Mouse (Mus musculus): Measurements from ENCODE around the gene Pigz. TPM values are rescaled to one million over a fixed set of nuclear protein-coding genes. Genes with fewer than 3 reads are reported as not detected.

Gene Pigz
- polyA plus RNA-seq, 1 experiment from 2014 or later: 1.4 TPM

DNA sequence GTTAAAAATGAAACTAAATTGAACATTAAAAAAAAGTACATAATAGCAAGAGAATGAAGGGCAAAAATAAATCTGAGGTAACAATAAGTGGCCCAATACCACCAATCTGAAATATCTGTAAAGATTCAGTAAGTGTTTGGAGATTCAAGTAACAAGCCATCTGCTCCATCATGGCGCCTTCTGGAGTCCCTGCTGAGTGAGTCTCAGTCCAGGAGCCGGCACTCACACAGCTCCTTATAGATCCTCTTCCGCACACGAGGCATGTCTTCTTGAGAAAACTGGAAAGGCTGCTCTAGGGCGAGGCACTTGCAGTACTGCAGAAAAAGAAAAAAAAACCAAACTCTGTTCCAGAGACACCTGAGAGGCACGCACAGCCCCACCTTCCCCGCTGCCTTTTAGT, 29.6 kb downstream of the Pigz start:
- H3K4me1 ChIP-seq (ENCODE audit: control insufficient read depth, insufficient read depth, low read length): no peaks in the 10 kb centered on the region
- no peak overlapping the region for H3K27ac ChIP-seq (ENCODE audit: low read length)
- H3K27me3 ChIP-seq (ENCODE audit: control insufficient read depth, insufficient read depth, low read length): no peaks in the 10 kb centered on the region
- no peak overlapping the region for H3K4me3 ChIP-seq (ENCODE audit: low read length)
- WGBS: 89% methylated on average over 7 of the region's 7 CpGs
- H3K4me2 ChIP-seq (ENCODE audit: low read depth, low read length): no peak overlapping the region
- peaks cover 30% of the 10 kb centered on the region for H3K36me3 ChIP-seq (ENCODE audit: control insufficient read depth, insufficient read depth)
- no peak overlapping the region for H3K9ac ChIP-seq (ENCODE audit: low read length)
- no peaks in the 10 kb centered on the region for H3K9me3 ChIP-seq (replicated peaks; ENCODE audit: control insufficient read depth, low read length)
- ATAC-seq (replicated peaks; ENCODE audit: extremely low read depth, insufficient read depth, low FRiP score): no peak

DNA sequence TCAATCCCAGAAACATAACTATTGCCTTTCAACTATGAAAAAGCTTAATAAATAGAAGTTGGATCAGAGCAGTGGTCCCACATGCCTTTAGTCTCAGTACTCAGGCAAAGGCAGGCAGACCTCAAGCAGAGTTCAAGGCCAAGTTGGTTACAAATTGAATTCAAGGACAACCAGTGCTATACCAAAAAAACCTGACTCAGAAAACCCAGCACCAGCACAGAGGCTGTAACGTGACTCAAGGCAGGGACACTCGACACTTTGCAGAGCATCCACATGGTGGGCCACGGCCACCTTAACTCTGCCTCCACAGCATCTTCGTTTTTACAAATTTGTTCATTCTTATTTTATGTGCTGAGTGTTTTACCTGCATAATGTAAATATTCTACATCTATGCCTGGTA, 41.6 kb downstream of the Pigz start:
- 89% methylated on average over 4 of the region's 4 CpGs for WGBS
- no peak overlapping the region for H3K9ac ChIP-seq (ENCODE audit: low read length)
- ATAC-seq (replicated peaks; ENCODE audit: extremely low read depth, insufficient read depth, low FRiP score): no peak
- no peaks in the 10 kb centered on the region for H3K4me1 ChIP-seq (ENCODE audit: control insufficient read depth, insufficient read depth, low read length)
- peaks cover 15% of the 10 kb centered on the region for H3K36me3 ChIP-seq (ENCODE audit: control insufficient read depth, insufficient read depth)
- no peaks in the 10 kb centered on the region for H3K27me3 ChIP-seq (ENCODE audit: control insufficient read depth, insufficient read depth, low read length)
- H3K4me3 ChIP-seq (ENCODE audit: low read length): no peak overlapping the region
- no peaks in the 10 kb centered on the region for H3K9me3 ChIP-seq (replicated peaks; ENCODE audit: control insufficient read depth, low read length)
- H3K4me2 ChIP-seq (ENCODE audit: low read depth, low read length): no peak overlapping the region
- no peak overlapping the region for H3K27ac ChIP-seq (ENCODE audit: low read length)

DNA sequence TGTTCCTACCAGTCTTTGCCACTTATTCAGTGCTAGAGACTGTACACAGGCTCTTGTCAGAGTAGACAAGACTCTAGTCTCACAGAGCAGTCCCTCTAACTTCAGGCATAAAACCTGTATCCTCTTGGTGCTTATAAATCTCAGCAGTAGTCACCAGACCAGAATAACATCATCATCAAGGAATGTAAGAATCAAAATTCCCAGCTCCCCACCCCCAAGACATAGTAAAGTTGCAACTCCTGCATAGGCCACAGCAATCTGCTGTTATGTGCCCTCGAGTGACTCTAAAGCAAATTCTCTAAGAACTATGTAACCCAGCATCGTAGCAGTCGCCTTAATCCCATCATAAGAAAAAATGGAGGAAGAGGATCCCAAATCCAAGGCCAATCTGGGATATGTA, 45.9 kb downstream of the Pigz start:
- Histone ChIP-seq H3K27me3 (ENCODE audit: control insufficient read depth, insufficient read depth, low read length) (no peaks in the 10 kb centered on the region), H3K9me3 (replicated peaks; ENCODE audit: control insufficient read depth, low read length) (no peaks in the 10 kb centered on the region), H3K4me1 (ENCODE audit: control insufficient read depth, insufficient read depth, low read length) (no peaks in the 10 kb centered on the region), H3K9ac (ENCODE audit: low read length) (no peak overlapping the region), H3K36me3 (ENCODE audit: control insufficient read depth, insufficient read depth) (peaks cover 12% of the 10 kb centered on the region; the same call in 1 of the 2 replicates), H3K4me2 (ENCODE audit: low read depth, low read length) (no peak overlapping the region), H3K4me3 (ENCODE audit: low read length) (no peak overlapping the region), H3K27ac (ENCODE audit: low read length) (no peak overlapping the region)
- ATAC-seq (replicated peaks; ENCODE audit: extremely low read depth, insufficient read depth, low FRiP score): no peak
- 83% methylated on average over 3 of the region's 3 CpGs for WGBS

DNA sequence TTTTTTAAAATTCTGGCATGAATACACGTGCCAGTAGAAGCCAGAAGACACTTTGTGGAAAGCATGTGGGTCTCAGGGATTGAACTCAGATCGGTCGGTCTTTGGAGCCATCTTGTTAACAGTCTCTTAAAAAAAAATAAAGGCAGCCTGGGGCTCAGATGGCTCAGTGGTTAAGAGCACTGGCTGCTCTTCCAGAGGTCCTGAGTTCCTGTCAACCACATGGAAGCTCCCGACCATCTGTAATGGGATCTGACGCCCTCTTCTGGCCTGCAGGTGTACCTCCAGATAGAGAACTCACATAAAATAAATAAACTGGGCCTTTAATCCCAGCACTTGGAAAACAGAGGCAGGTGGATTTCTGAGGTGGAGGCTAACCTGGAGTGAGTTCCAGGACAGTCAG, 47.3 kb downstream of the Pigz start:
- Histone ChIP-seq H3K9me3 (replicated peaks; ENCODE audit: control insufficient read depth, low read length) (no peaks in the 10 kb centered on the region), H3K4me3 (ENCODE audit: low read length) (no peak overlapping the region), H3K4me2 (ENCODE audit: low read depth, low read length) (no peak overlapping the region), H3K9ac (ENCODE audit: low read length) (no peak overlapping the region), H3K27me3 (ENCODE audit: control insufficient read depth, insufficient read depth, low read length) (no peaks in the 10 kb centered on the region), H3K4me1 (ENCODE audit: control insufficient read depth, insufficient read depth, low read length) (no peaks in the 10 kb centered on the region), H3K27ac (ENCODE audit: low read length) (no peak overlapping the region), H3K36me3 (ENCODE audit: control insufficient read depth, insufficient read depth) (peaks cover 10% of the 10 kb centered on the region; the same call in 1 of the 2 replicates)
- no peak for ATAC-seq (replicated peaks; ENCODE audit: extremely low read depth, insufficient read depth, low FRiP score)
- 80% methylated on average over 5 of the region's 5 CpGs for WGBS

DNA sequence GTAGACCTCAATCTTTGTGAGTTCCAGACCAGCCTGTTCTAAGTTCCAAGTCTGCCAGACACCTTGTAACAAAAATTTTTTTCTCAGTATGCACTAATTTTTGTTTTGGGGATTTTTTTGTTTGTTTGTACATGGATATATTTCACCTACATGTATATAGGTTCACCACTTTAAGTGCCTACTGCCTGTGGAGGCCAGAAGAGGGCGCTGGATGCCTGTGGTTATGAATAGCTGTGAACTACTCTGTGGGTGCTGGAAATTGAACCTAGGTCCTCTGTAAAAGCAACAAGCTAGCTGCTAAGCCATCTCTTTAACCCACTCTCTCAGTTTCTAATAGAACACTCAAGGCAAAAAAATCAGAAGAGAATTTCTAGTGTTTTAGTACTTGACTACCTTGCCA, 58.4 kb downstream of the Pigz start:
- no peaks in the 10 kb centered on the region for H3K27me3 ChIP-seq (ENCODE audit: control insufficient read depth, insufficient read depth, low read length)
- no peak overlapping the region for H3K9ac ChIP-seq (ENCODE audit: low read length)
- no peaks in the 10 kb centered on the region for H3K9me3 ChIP-seq (replicated peaks; ENCODE audit: control insufficient read depth, low read length)
- peaks cover 20% of the 10 kb centered on the region for H3K36me3 ChIP-seq (ENCODE audit: control insufficient read depth, insufficient read depth)
- no peak for ATAC-seq (replicated peaks; ENCODE audit: extremely low read depth, insufficient read depth, low FRiP score)
- WGBS: 56% methylated on average over 1 of the region's 1 CpGs
- H3K4me3 ChIP-seq (ENCODE audit: low read length): no peak overlapping the region
- no peak overlapping the region for H3K4me2 ChIP-seq (ENCODE audit: low read depth, low read length)
- H3K4me1 ChIP-seq (ENCODE audit: control insufficient read depth, insufficient read depth, low read length): no peaks in the 10 kb centered on the region
- H3K27ac ChIP-seq (ENCODE audit: low read length): no peak overlapping the region

DNA sequence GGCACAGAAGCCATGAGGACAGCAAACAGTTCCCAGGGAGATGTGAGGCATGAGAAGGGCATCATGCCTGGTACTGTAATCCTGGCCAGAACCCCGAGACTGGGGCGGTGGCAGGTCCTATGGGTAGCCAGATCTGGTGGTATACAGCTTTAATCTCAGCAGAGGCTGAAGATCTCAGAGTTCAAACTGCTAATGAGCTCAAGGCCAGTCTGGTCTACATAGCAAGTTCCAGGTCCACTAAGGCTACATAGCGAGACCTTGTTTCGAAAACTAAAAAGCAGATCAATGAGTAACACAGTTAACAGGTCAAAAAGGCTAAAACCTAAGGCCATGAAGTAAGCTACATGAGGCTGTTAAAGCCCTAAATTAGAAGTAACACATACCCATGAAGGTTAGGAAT, 59.5 kb downstream of the Pigz start:
- Histone ChIP-seq H3K4me2 (ENCODE audit: low read depth, low read length) (no peak overlapping the region), H3K9ac (ENCODE audit: low read length) (no peak overlapping the region), H3K4me1 (ENCODE audit: control insufficient read depth, insufficient read depth, low read length) (no peaks in the 10 kb centered on the region), H3K27ac (ENCODE audit: low read length) (no peak overlapping the region), H3K4me3 (ENCODE audit: low read length) (no peak overlapping the region), H3K36me3 (ENCODE audit: control insufficient read depth, insufficient read depth) (peaks cover 18% of the 10 kb centered on the region), H3K27me3 (ENCODE audit: control insufficient read depth, insufficient read depth, low read length) (no peaks in the 10 kb centered on the region), H3K9me3 (replicated peaks; ENCODE audit: control insufficient read depth, low read length) (no peaks in the 10 kb centered on the region)
- 96% methylated on average over 4 of the region's 4 CpGs for WGBS
- no peak for ATAC-seq (replicated peaks; ENCODE audit: extremely low read depth, insufficient read depth, low FRiP score)

DNA sequence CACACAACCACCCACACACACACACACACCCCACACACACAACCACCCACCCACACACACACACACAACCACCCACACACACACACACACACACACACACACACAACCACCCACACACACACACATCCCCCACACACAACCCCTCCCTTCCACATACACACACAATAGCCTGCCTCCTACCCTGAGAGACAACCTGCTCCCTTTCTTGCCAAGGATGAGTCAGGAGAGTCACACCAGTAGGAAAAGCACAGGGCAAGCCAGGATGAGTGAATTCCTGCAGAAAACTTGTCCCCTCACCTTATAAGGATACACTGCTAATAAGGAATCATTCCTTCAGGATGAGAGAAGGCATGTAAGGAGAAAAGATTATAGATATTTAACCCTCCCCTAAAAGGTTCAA, 60.3 kb downstream of the Pigz start:
- H3K36me3 ChIP-seq (ENCODE audit: control insufficient read depth, insufficient read depth): peaks cover 11% of the 10 kb centered on the region
- H3K4me2 ChIP-seq (ENCODE audit: low read depth, low read length): no peak overlapping the region
- H3K27me3 ChIP-seq (ENCODE audit: control insufficient read depth, insufficient read depth, low read length): no peaks in the 10 kb centered on the region
- no peak overlapping the region for H3K4me3 ChIP-seq (ENCODE audit: low read length)
- H3K9me3 ChIP-seq (replicated peaks; ENCODE audit: control insufficient read depth, low read length): no peaks in the 10 kb centered on the region
- H3K9ac ChIP-seq (ENCODE audit: low read length): no peak overlapping the region
- ATAC-seq (replicated peaks; ENCODE audit: extremely low read depth, insufficient read depth, low FRiP score): no peak
- H3K27ac ChIP-seq (ENCODE audit: low read length): no peak overlapping the region
- H3K4me1 ChIP-seq (ENCODE audit: control insufficient read depth, insufficient read depth, low read length): no peaks in the 10 kb centered on the region

Small RNAs within 50 kb of the gene (microRNA-seq; reads per million reads assigned to microRNA genes)
- gene Gm26269: not detected

Other genes starting within 250 kb of the Pigz start
- 0.05 and 0.16 TPM in 2 replicates for gene Meltf, start 55.0 kb upstream of the Pigz start, polyA plus RNA-seq (2015; fragmentation: Nextera tagmentation; extraction: Ambion mirVana)
- 121 and 127 TPM in 2 replicates for gene 0610012G03Rik, start 14.6 kb downstream of the Pigz start, polyA plus RNA-seq (2015; fragmentation: Nextera tagmentation; extraction: Ambion mirVana)
- gene Ncbp2, start 14.7 kb downstream of the Pigz start, polyA plus RNA-seq (2015; fragmentation: Nextera tagmentation; extraction: Ambion mirVana): 64.4 and 64.5 TPM in 2 replicates
- 10.0 TPM in 2 replicates for gene Senp5, start 69.4 kb downstream of the Pigz start, polyA plus RNA-seq (2015; fragmentation: Nextera tagmentation; extraction: Ambion mirVana)
- 23.9 and 26.5 TPM in 2 replicates for gene Pak2, start 145.5 kb downstream of the Pigz start, polyA plus RNA-seq (2015; fragmentation: Nextera tagmentation; extraction: Ambion mirVana)
- gene Pigx, start 165.9 kb downstream of the Pigz start, polyA plus RNA-seq (2015; fragmentation: Nextera tagmentation; extraction: Ambion mirVana): 63.6 and 73.0 TPM in 2 replicates
- gene Cep19, start 165.9 kb downstream of the Pigz start, polyA plus RNA-seq (2015; fragmentation: Nextera tagmentation; extraction: Ambion mirVana): 21.7 and 26.3 TPM in 2 replicates
- gene Nrros, start 231.7 kb downstream of the Pigz start, polyA plus RNA-seq (2015; fragmentation: Nextera tagmentation; extraction: Ambion mirVana): 18.1 and 20.5 TPM in 2 replicates
- gene Bex6, start 246.0 kb downstream of the Pigz start, polyA plus RNA-seq (2015; fragmentation: Nextera tagmentation; extraction: Ambion mirVana): 0.47 and 1.1 TPM in 2 replicates

Data from heart, embryonic 16.5 days (tissue).